Mouse (Mus musculus) G1E-ER4 (cell line): ENCODE data around the gene Pald1. TPM values are rescaled to one million over a fixed set of nuclear protein-coding genes. Genes with fewer than 3 reads are reported as not detected.

ENCODE experiments used
- GATA1 ChIP-seq: IDR thresholded peaks from one replicate; pipeline ENCODE4 v1.8.0; 2012; ENCODE audit warnings: low read length, inconsistent platforms
- polyA plus RNA-seq: library from polyadenylated mRNA; stranded (reverse); fragments of >175 nt; gene quantifications from 2 replicates; pipeline ENCODE4 v1.2.3, GENCODE M21; 2012

The Pald1 gene
- polyA plus RNA-seq, 1 experiment: not detected

DNA sequence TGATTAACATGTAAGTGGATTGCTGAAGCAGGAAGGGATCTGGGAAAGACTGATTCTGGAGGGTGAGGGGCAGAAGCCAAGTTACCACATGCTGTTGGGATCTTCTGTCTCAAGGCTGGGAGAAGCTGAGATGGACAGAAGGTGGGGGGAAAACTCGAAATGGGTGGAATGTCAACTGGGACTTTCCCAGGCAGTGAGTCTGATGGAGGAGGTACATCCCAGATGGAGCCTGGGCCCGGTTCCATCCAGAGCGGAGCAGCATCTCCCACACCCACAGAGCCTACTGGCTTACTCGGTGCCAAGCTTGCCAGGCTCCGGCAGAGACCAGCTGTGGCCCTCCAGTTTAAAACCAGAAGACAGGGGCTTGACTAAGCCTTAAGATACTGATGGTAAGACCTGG, 52.3 kb downstream of the Pald1 start:
- no peak for TF ChIP-seq GATA1

DNA sequence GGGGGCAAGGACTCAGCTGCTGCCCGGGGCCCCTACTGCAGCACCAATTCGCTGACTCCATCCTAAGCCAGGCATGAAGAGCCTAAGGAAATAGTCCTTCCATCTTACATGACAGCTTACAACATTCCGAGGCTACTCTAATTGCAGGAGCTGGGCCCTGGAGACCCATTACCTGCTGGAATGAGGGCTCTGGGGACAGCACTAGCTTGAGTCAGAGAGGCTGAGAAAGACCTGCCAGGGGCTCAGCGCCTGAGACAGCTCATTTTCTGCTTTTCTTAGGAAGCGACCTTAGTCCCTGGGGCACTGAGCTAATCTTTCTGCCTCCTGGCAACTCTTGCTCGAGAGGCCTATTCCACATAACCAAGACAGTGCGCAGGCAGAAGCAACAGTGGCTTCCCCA, 54.4 kb downstream of the Pald1 start:
- no peak for TF ChIP-seq GATA1

DNA sequence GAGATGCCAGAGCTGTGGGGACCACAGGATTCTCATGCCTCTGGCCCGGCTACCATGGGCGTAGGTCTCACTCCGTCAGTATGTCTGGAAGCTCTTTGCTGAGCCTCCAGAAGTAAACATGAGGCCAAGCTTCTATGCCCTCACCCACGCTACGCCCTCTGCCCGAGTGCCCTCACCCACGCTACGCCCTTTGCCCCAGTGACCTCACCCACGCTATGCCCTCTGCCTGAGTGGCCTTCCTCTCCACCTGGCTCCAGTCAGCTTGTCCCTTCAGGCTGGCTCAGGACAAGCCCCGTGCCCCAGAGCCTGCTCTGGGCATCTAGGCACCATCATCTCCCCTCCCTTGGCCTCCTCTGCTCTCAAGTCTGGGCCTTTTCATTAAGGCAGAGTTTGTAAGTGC, 55.8 kb downstream of the Pald1 start:
- TF ChIP-seq GATA1: no peak

DNA sequence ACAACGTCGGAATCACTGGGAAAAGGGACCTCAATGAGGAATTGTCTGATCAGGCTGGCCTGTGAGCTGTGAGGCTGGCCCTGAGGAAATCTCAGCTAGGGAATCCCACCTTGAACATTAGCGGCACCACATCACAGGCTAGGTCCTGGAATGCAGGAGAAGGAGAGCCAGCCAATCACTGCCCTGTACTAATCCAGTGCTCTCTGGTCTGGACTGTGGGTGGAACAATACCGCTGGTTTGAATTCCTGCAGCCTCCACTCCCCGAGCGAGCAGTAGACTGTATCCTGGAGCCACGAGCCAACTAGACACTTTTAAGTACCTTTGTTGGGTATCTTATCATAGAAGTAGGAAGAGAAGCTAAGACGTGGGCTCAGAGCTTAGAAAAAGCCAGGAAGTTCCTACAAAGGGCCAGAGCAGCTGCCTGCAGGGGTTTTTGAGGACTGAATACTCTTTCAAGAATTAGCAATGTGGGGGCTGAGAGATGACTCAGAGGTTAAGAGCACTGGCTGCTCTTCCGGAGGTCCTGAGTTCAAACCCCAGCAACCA, 57.5 kb downstream of the Pald1 start:
- TF ChIP-seq GATA1: no peak

DNA sequence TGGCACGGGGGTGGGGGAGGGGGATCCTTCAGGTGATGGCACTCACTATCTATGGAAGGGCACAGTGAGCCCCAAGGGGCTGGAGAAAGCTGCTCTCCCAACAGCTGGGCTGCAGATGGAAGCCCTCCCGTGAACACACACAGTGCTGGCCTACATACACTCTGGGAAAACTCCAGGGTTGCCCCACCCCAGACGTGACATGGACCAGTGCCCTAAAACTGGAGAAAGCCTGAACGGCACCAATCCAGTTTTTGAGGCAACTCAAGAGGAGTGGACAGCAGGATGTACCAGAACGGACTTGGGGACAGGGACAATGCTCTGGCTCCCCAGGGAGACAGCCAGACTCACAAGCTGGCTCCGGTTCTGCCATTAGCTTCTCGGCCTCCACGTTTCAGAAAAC, 58.6 kb downstream of the Pald1 start:
- TF ChIP-seq GATA1: no peak

DNA sequence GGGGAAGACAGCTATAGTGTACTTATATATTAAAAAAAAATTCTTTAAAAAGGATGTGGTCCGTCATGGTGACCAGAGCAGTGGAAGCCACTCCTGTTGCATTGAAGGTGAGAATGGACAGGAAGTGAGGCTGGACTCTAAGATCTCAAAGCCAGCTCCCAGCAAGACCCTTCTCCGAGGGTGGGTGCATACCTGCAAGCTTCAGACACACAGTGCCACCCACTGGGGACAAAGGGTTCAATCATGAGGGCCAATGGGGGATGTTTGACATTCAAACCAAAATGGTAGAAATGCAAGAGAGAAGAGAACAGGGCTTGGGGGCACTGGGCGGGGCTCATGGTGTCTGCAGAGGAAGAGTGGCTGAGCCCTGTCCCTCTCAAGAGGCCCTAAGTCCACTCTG, 64.8 kb downstream of the Pald1 start:
- no peak for TF ChIP-seq GATA1

DNA sequence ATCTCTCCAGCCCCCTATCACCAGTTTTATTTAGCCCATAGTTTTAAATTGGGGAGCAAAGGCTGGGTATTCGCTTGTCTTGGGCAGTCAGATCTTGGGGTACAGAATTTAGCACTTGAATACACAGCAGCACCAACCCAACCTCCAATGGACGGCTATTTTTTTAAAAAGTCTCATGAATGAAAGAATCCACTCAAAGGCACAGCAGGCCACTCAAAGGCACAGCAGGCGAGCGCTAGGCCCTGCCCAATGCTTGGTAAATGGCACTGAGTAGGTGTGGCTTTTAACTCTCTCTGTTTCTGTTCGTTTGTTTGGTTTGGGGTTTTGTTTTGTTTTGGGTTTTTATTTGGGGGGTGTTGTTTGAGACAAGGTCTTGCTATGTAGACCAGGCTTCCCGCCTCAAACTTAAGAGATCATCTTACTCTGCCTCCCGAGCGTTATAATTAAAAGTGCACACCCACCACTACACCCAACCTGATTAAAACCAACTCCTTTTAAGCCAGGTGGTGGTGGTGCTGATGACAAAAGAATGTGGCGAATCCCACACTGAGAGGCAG, 67.9 kb downstream of the Pald1 start:
- no peak for TF ChIP-seq GATA1

DNA sequence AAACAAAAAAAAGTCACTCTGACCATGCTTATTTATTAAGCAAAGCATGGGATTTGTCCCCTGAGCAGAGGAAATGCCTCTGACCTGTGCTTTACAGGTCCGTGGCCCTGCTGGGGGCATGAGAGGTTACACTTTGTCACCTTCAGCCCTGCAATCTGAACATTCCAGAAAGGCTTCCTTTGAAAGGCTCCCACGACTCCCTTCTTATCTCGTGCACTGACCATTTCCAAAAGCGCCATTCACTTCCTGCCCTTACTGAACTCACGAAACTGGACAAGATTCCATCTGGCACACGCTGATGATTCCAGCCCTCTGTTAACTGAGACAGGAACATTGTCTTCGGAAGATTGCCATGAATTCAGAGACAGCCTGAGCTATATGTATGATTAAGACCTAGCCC, 69.6 kb downstream of the Pald1 start:
- TF ChIP-seq GATA1: no peak

DNA sequence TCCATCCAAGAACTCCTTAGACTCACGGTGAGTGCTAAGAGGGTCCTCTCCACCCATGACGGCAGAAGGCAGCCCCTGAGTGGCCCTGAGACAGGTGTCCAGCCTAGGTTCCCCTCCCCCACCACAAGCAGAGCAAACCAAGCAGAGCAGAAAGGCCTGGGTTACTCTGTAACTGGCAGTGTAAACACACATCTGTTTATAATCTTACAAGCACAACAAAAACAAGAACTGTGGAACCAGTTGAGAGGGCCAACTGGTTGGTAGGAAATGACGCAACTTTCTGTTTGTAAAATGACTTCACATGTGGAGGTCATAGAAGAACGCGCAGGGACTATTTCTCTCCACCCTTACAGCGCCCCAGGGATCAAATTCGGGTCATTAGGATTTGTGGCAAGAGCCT, 70.6 kb downstream of the Pald1 start:
- TF ChIP-seq GATA1: no peak

DNA sequence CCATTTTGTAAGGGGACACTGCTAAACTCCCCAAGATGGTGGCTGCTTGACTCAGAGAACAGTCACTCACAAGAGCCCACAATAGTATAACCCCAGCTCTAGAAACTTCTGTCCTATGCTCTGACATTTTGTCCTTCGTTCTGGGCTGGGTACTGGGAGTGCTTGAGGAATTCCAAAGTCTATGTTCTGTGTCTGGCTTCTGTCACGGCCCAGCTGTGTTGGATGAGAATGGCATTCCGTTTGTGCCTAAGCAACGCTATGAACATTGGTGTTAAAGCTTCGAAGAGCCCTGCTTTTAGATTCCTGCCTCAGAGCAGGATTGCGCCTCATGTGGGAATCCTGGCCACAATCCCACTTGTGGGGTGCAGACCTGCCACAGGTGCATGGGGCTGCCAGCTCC, 71.2 kb downstream of the Pald1 start:
- TF ChIP-seq GATA1: no peak

DNA sequence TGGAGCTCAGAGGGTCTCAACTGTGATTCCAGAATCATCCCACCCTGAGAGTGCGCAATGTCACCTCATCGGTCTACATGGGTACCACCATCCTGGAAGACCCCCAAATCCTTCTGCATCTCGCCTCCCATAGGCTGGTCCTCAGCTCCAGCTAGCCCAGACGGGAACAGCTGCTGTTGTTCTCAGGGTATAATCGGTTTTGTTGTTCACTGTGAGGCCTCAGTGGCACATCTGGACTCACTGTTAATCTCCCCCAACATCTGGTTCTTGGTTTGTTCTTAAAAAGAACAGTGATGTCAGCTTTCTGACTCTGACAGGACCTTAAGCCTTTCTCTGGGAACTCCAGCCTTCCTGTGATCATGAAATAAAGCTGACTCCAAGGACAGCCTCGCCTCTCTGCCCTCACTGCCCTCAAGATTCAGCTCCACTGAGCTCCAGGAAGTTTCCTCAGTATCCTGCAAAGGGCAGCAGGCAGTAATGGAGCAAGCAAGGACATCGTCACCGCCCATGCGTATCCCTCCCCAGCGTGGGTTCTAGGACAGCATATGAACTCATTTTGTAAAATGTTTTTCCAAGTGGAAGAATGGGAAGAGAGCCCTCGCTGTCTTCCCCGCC, 74.5 kb downstream of the Pald1 start:
- TF ChIP-seq GATA1: no peak

DNA sequence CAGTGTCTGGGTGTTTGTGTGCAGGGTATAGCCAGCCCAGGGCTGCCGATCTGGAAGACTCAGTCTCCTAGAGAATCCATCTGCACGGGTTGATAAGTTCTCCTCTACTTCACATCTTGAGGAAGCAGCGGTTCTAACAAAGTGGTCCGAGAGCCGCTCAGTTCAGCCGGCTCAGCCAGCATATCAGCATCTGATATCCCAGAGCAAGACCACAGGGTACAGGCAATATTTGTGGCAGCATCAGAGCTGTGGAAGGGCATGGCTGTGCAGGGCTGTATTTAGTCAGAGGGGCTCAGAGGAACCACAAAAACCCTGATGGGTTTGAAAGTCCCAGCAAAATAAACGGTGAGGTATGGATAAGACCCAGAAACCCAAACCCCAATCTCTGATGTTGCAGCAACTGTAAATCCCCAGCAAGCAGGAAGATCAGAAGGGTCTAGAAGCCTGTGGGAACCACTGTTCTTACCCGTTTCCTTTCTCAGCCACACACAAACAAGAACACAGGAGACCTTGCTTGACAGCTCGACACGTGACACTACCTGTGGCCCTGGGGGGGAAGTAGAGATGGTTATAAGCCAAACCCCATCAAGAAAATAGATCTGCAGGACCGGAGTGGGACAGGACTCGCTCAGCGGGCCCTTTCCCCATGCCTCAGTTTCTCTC, 77.3 kb downstream of the Pald1 start:
- TF ChIP-seq GATA1: no peak

DNA sequence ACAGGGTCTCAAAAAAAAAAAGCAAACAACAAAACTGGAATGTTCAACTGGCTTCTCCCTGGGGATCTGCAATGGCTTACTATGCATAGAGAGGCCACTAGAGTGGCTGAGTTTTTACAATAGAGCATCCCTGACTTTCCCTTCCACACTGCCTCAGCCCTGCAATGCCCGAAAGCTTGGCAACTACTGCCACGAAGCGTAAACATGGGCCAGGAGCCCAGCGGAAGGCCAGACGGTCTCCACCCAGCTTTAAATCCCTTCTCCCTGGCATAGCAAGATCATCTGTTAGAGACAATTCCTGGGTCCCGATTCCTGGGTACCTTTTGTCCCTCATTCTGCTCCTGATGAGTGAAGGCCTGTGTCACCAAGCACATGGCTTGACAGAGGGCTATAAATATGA, 79.3 kb downstream of the Pald1 start:
- no peak for TF ChIP-seq GATA1

DNA sequence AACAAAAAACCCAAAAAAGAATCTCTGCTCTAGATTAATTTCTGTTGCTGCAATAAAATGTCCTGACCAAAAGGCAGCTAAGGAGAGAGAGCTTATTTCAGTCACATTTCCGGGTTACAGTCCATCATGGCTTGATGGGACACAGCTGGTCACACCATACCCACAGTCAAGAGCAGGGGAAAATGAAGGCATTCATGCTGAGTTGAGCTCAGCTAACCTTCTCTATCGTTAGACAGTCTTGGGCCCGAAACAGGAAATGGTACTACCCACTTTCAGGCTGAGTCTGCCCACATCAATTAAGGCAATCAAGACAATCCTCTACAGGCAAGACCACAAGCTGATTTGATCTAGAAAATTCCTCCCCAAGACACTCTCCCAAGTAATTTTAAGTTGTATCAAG, 82.3 kb downstream of the Pald1 start:
- TF ChIP-seq GATA1: no peak

DNA sequence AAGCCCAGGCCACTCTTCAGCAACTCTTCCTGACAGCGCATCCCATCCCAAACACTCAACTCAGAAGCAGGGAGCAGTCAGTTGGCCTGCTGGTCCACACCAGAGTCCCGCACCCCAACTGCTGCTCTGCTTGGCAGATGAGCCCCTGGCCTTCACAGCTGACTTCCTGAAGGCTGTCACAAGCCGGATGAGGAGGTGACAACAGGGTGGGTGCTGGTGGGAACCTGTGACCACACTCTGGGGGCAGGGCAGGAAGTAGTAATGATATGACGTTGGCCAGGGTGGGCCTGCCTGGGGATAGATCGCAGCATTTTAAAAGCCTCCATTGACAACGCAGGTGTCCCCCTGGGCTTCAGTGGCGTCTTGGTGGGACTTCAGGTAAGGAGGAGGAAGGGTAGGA, 85.9 kb downstream of the Pald1 start, which contains the start of gene Prf1:
Prf1 (plus strand) TSS at position 357 of the 400 bp plus-strand sequence.
- no peak for TF ChIP-seq GATA1

DNA sequence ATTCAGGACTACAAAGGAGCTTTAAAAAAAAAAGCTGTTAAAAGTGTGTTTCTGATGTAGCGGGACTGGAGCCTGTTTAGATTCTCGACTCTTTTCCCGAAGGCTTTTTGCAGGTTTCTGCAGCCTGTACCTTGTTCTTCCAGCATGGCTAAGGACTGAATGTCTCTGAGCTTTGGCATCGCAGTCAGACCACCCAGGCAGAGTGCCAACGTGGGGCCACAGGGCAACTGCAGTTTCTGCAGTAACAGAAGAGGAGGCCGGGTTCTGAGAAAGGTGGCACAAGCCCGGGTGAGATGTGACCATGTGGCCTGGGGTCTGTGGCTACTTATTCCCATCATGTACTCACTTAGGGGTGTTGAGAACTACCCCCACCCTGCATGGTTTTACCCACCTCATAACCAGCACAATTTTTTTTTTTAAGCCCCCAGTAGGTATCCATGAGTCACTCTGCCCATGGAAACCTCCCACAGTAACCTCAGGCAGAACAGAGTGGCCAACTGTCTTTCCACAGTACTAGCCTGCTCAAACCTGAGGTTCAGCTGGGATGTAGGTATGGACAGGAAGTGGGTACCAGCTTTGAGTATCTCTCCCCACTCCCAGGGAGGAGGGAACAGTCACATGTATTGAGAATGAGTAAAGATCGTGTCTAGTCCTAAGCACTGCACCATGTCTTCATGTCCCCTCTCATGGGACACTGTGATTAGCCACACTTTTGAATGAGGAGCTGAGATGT, 86.5 kb downstream of the Pald1 start:
- TF ChIP-seq GATA1: no peak
